Mouse (Mus musculus): ENCODE results near the gene Lpcat2.
"Not testable (repeated sequence)": the region's sequence is repeated elsewhere in the genome, so short reads cannot be mapped to it uniquely, and the experiment has no call there.

Lpcat2 gene

GRCm38 (mm10) chr8:92853188-92853983 lies 1.8 kb upstream of the Lpcat2 start:
- peak in 1 of 2 experiments; percentile 27 for DNase-seq (ENCODE audit: low spot score in 2 of 2)

GRCm38 (mm10) chr8:92854673-92855072 lies 466 bp upstream of the Lpcat2 start:
- no peak for DNase-seq (ENCODE audit: low spot score in 2 of 2)

- no peak for DNase-seq (ENCODE audit: low spot score in 2 of 2)
Observed at GRCm38 (mm10) chr8:92856273-92856986, 1.3 kb downstream of the Lpcat2 start.

- DNase-seq (ENCODE audit: low spot score in 2 of 2) = no peak
Observed at GRCm38 (mm10) chr8:92858475-92859182, 3.5 kb downstream of the Lpcat2 start.

- no peak for DNase-seq (ENCODE audit: low spot score in 2 of 2)
Observed at GRCm38 (mm10) chr8:92861977-92862376, 6.8 kb downstream of the Lpcat2 start.

- DNase-seq (ENCODE audit: low spot score in 2 of 2) = peak in 1 of 2 experiments; percentile 44
Observed at GRCm38 (mm10) chr8:92870281-92870680, 15.1 kb downstream of the Lpcat2 start.

- no peak for DNase-seq (ENCODE audit: low spot score in 2 of 2)
Observed at GRCm38 (mm10) chr8:92872063-92872759, 17.1 kb downstream of the Lpcat2 start.

GRCm38 (mm10) chr8:92875795-92876194 lies 20.7 kb downstream of the Lpcat2 start:
- peak in 1 of 2 experiments; percentile 55 for DNase-seq (ENCODE audit: low spot score in 2 of 2)

- no peak for DNase-seq (ENCODE audit: low spot score in 2 of 2)
Observed at GRCm38 (mm10) chr8:92881247-92881646, 26.1 kb downstream of the Lpcat2 start.

- peak in 1 of 2 experiments; percentile 22 for DNase-seq (ENCODE audit: low spot score in 2 of 2)
Observed at GRCm38 (mm10) chr8:92883771-92884170, 28.6 kb downstream of the Lpcat2 start.

GRCm38 (mm10) chr8:92892216-92892615 lies 37.1 kb downstream of the Lpcat2 start:
- not testable (repeated sequence) for DNase-seq (ENCODE audit: low spot score in 2 of 2)

GRCm38 (mm10) chr8:92893870-92894269 lies 38.7 kb downstream of the Lpcat2 start:
- DNase-seq (ENCODE audit: low spot score in 2 of 2) = no peak

GRCm38 (mm10) chr8:92895053-92895452 lies 39.9 kb downstream of the Lpcat2 start:
- no peak for DNase-seq (ENCODE audit: low spot score in 2 of 2)

- DNase-seq (ENCODE audit: low spot score in 2 of 2) = no peak
Observed at GRCm38 (mm10) chr8:92896056-92896455, 40.9 kb downstream of the Lpcat2 start.

- peak; percentile 37 to 43 for DNase-seq (ENCODE audit: low spot score in 2 of 2)
Observed at GRCm38 (mm10) chr8:92896611-92897010, 41.5 kb downstream of the Lpcat2 start.

- DNase-seq (ENCODE audit: low spot score in 2 of 2) = no peak
Observed at GRCm38 (mm10) chr8:92897794-92898193, 42.7 kb downstream of the Lpcat2 start.

- DNase-seq (ENCODE audit: low spot score in 2 of 2) = no peak
Observed at GRCm38 (mm10) chr8:92899590-92899989, 44.5 kb downstream of the Lpcat2 start.

GRCm38 (mm10) chr8:92901107-92901506 lies 46.0 kb downstream of the Lpcat2 start, which contains the start of gene Capns2:
Gene Capns2, plus strand, starts transcription at chr8:92901407.
- no peak for DNase-seq (ENCODE audit: low spot score in 2 of 2)

- peak in 1 of 2 experiments; percentile 8 for DNase-seq (ENCODE audit: low spot score in 2 of 2)
Observed at GRCm38 (mm10) chr8:92902981-92903380, 47.8 kb downstream of the Lpcat2 start.

- DNase-seq (ENCODE audit: low spot score in 2 of 2) = no peak
Observed at GRCm38 (mm10) chr8:92903488-92904135, 48.5 kb downstream of the Lpcat2 start.

- no peak for DNase-seq (ENCODE audit: low spot score in 2 of 2)
Observed at GRCm38 (mm10) chr8:92906553-92906952, 51.4 kb downstream of the Lpcat2 start.

Measured in heart, adult 9 months (tissue).